Mouse (Mus musculus): Measurements from ENCODE around the gene Tbc1d24. TPM values are rescaled to one million over a fixed set of nuclear protein-coding genes. Genes with fewer than 3 reads are reported as not detected.

Tbc1d24 gene
- polyA plus RNA-seq, 1 experiment = 10.6 TPM

DNA sequence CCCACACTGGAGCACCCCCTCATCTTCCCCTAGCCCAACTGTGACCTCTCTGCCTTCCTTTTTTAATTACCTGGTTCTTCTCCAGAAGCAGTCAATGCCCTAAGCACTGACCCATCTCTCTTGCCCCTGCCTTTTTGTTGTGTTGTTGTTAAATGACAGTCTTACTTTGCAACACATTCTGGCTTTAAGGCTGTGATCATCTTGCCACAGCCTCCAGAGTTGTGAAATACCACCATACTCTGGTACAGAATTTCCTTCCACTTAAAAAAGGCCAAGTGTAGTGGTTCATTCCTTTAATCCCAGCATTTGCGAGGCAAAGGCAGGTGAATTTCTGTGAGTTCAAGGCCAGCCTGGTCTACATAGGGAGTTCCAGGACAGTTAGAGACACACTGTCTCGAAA lies 14.4 kb downstream of the Tbc1d24 start:
- Histone ChIP-seq H3K4me3 (replicated peaks; ENCODE audit: control insufficient read depth, low read depth, low read length) (no peak overlapping the region), H3K4me1 (ENCODE audit: control insufficient read depth, insufficient read depth, low read length) (peaks cover 7% of the 10 kb centered on the region; the same call in 1 of the 2 replicates), H3K27ac (ENCODE audit: control insufficient read depth, insufficient read depth, low read depth, low read length, poor library complexity) (peak overlapping the region; percentile 26; the same call in 1 of the 2 replicates)
- no peak for TF ChIP-seq POLR2A (IDR thresholded peaks at IDR 0.05; ENCODE audit: borderline replicate concordance, control insufficient read depth, low read depth, low read length)
- TF ChIP-seq CTCF (IDR thresholded peaks at IDR 0.05; ENCODE audit: control insufficient read depth, insufficient read depth, low read length) = no peak
- WGBS = 48% methylated on average over 2 of the region's 2 CpGs

DNA sequence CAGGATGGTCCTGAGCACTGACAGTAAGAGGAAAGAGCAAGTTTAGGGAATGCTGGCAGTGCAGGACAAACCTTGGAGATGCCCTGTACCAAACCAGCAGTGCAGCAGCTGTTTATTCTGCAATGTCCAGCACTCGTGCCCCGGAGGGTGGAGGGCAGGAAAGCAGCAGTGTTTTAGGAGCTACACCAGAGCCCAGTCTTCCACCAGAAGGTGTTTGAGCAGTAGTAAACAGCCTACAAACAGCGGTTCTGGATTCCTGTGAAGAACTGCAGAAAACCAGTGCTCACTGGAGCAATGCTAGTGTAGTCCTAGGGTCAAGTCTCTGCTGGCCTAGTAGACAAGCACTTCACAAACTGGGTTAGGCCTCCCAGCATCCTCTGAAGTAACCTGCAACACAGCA lies 31.1 kb downstream of the Tbc1d24 start:
- H3K4me3 ChIP-seq (replicated peaks; ENCODE audit: control insufficient read depth, low read depth, low read length) = no peak overlapping the region
- peaks cover 5% of the 10 kb centered on the region; the same call in 1 of the 2 replicates for H3K4me1 ChIP-seq (ENCODE audit: control insufficient read depth, insufficient read depth, low read length)
- no peak overlapping the region for H3K27ac ChIP-seq (ENCODE audit: control insufficient read depth, insufficient read depth, low read depth, low read length, poor library complexity)
- WGBS = 83% methylated on average over 3 of the region's 3 CpGs
- TF ChIP-seq POLR2A (IDR thresholded peaks at IDR 0.05; ENCODE audit: borderline replicate concordance, control insufficient read depth, low read depth, low read length) = no peak
- no peak for TF ChIP-seq CTCF (IDR thresholded peaks at IDR 0.05; ENCODE audit: control insufficient read depth, insufficient read depth, low read length)

DNA sequence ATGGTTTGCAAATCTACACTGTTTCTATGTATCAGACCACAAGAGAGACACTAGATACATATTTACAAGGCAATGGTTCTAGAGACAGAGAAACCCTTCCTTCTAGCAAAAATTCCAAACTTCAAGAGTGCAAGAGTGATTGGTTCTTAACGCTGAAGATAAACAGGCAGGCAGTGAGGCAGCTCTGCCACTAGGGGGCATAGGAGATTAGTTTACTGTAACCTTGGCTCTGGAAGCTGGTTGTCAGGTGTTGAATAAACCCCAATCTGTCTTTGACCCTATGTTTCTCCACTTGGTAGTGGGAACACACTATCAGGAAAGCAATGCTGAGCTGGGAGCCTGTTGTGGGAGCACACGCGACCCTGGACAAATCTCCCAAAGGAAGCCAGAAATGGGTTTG lies 31.9 kb downstream of the Tbc1d24 start:
- peaks cover 5% of the 10 kb centered on the region; the same call in 1 of the 2 replicates for H3K4me1 ChIP-seq (ENCODE audit: control insufficient read depth, insufficient read depth, low read length)
- no peak overlapping the region for H3K27ac ChIP-seq (ENCODE audit: control insufficient read depth, insufficient read depth, low read depth, low read length, poor library complexity)
- H3K4me3 ChIP-seq (replicated peaks; ENCODE audit: control insufficient read depth, low read depth, low read length) = no peak overlapping the region
- TF ChIP-seq POLR2A (IDR thresholded peaks at IDR 0.05; ENCODE audit: borderline replicate concordance, control insufficient read depth, low read depth, low read length) = no peak
- peak; percentile 79 for TF ChIP-seq CTCF (IDR thresholded peaks at IDR 0.05; ENCODE audit: control insufficient read depth, insufficient read depth, low read length)
- 4% methylated on average over 3 of the region's 3 CpGs for WGBS

DNA sequence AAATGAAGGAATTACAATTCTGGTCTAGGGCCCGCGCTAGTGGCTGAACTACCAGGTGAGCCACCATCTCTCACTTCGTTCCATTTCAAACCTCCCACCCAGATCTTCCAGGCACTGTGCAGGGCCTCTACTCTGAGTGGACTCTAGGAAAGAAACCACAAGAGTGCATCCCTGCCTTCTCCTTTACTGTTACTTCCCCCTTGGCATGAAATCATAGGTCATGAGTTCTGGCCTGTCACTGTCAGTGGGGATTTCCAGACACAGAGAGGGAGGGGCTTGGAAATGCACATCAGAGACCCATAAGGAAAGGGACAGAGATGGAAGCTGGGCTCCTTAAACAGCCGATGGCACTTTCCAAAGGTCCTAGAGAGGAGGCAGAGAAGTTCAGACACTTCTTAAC lies 33.6 kb downstream of the Tbc1d24 start:
- WGBS = 73% methylated on average over 4 of the region's 4 CpGs
- H3K4me1 ChIP-seq (ENCODE audit: control insufficient read depth, insufficient read depth, low read length) = peaks cover 5% of the 10 kb centered on the region; the same call in 1 of the 2 replicates
- H3K27ac ChIP-seq (ENCODE audit: control insufficient read depth, insufficient read depth, low read depth, low read length, poor library complexity) = no peak overlapping the region
- TF ChIP-seq POLR2A (IDR thresholded peaks at IDR 0.05; ENCODE audit: borderline replicate concordance, control insufficient read depth, low read depth, low read length) (no peak), CTCF (IDR thresholded peaks at IDR 0.05; ENCODE audit: control insufficient read depth, insufficient read depth, low read length) (no peak)
- no peak overlapping the region for H3K4me3 ChIP-seq (replicated peaks; ENCODE audit: control insufficient read depth, low read depth, low read length)

DNA sequence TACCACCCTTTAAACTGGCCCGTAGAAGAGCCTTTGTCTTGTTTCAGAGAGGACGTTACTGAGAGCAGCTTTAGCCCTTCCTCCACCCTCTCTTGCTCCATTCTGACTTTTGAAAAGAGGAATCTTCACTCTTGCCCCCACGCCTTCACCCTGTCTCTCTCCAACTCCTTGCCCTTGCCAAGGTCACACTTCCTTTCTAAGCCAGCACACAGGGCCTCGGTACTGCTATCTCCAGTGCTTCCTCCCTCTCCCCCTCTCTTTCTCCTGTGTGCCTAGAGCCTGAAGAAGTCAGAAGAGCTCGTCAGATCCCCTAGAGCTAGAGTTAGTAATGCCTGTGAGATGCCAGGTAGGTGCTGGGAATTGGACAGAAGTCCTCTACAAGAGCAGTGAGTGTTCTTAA lies 34.6 kb downstream of the Tbc1d24 start:
- WGBS = 37% methylated on average over 5 of the region's 5 CpGs
- Histone ChIP-seq H3K4me3 (replicated peaks; ENCODE audit: control insufficient read depth, low read depth, low read length) (no peak overlapping the region), H3K27ac (ENCODE audit: control insufficient read depth, insufficient read depth, low read depth, low read length, poor library complexity) (peak overlapping the region; percentile 70), H3K4me1 (ENCODE audit: control insufficient read depth, insufficient read depth, low read length) (peaks cover 6% of the 10 kb centered on the region; the same call in 1 of the 2 replicates)
- no peak for TF ChIP-seq CTCF (IDR thresholded peaks at IDR 0.05; ENCODE audit: control insufficient read depth, insufficient read depth, low read length)
- no peak for TF ChIP-seq POLR2A (IDR thresholded peaks at IDR 0.05; ENCODE audit: borderline replicate concordance, control insufficient read depth, low read depth, low read length)

- WGBS = 43% methylated on average over 3 of the region's 3 CpGs
- TF ChIP-seq CTCF (IDR thresholded peaks at IDR 0.05; ENCODE audit: control insufficient read depth, insufficient read depth, low read length) (no peak), POLR2A (IDR thresholded peaks at IDR 0.05; ENCODE audit: borderline replicate concordance, control insufficient read depth, low read depth, low read length) (no peak)
Measured at GRCm38 (mm10) chr17:24170125-24170524, 35.2 kb downstream of the Tbc1d24 start.

GRCm38 (mm10) chr17:24169317-24170065 lies 35.9 kb downstream of the Tbc1d24 start, which contains the start of gene Atp6v0c:
Gene Atp6v0c (minus strand): TSS chr17:24169702.
- Histone ChIP-seq H3K4me1 (ENCODE audit: control insufficient read depth, insufficient read depth, low read length) (peaks cover 10% of the 10 kb centered on the region; the same call in 1 of the 2 replicates), H3K4me3 (replicated peaks; ENCODE audit: control insufficient read depth, low read depth, low read length) (peak within 1 kb of the TSS; percentile 89), H3K27ac (ENCODE audit: control insufficient read depth, insufficient read depth, low read depth, low read length, poor library complexity) (peak within 1 kb of the TSS; percentile 98)
- WGBS = under 1% methylated on average over 58 of the region's 58 CpGs
- TF ChIP-seq POLR2A (IDR thresholded peaks at IDR 0.05; ENCODE audit: borderline replicate concordance, control insufficient read depth, low read depth, low read length) (peak; percentile 95), CTCF (IDR thresholded peaks at IDR 0.05; ENCODE audit: control insufficient read depth, insufficient read depth, low read length) (no peak)

More at GRCm38 (mm10) chr17:24170125-24170524, 35.2 kb downstream of the Tbc1d24 start:
- peak overlapping the region; percentile 70 for H3K27ac ChIP-seq (ENCODE audit: control insufficient read depth, insufficient read depth, low read depth, low read length, poor library complexity)
- peaks cover 8% of the 10 kb centered on the region; the same call in 1 of the 2 replicates for H3K4me1 ChIP-seq (ENCODE audit: control insufficient read depth, insufficient read depth, low read length)
- H3K4me3 ChIP-seq (replicated peaks; ENCODE audit: control insufficient read depth, low read depth, low read length) = peak overlapping the region; percentile 89

DNA sequence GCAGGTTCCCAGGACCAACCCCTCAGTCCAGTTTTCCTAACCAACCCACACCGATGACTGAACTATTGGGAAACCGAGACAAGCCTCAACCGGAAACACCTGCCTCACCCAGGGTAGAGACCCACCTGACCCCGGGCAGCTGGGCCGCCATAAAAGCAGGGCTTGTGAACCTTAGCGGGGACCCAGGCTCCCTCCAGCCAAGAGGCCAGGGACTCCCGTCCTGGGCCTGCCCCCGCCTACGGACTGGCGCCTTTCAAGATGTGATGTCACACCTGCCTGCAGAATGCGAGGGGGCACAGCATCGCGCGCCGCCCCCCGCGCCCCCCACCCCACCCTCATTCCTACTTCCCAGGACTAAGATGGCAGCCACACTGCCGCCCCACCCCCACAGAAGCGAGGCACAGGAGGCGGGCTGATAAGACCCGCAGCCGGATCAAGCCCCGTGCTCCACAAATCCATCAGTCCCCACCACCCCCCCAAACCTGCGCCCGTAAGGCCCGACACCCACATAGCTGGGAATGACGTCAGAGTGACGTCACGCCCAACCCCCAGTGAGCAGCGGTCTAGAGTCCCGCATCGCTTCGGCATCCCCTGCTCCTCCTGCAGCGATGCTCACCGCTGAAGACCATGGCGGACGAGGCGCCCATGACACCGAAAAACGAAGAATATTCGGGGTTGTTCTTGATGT lies 36.6 kb downstream of the Tbc1d24 start:
- Histone ChIP-seq H3K27ac (ENCODE audit: control insufficient read depth, insufficient read depth, low read depth, low read length, poor library complexity) (peak overlapping the region; percentile 98), H3K4me3 (replicated peaks; ENCODE audit: control insufficient read depth, low read depth, low read length) (peak overlapping the region; percentile 89), H3K4me1 (ENCODE audit: control insufficient read depth, insufficient read depth, low read length) (peaks cover 11% of the 10 kb centered on the region; the same call in 1 of the 2 replicates)
- no peak for TF ChIP-seq CTCF (IDR thresholded peaks at IDR 0.05; ENCODE audit: control insufficient read depth, insufficient read depth, low read length)
- TF ChIP-seq POLR2A (IDR thresholded peaks at IDR 0.05; ENCODE audit: borderline replicate concordance, control insufficient read depth, low read depth, low read length) = peak; percentile 35; the same call in 1 of the 2 replicates
- 1% methylated on average over 41 of the region's 41 CpGs for WGBS
